Mouse (Mus musculus): ENCODE data around the gene Map3k3. TPM values are rescaled to one million over a fixed set of nuclear protein-coding genes. Genes with fewer than 3 reads are reported as not detected.
"Not testable (repeated sequence)": the region's sequence is repeated elsewhere in the genome, so short reads cannot be mapped to it uniquely, and the experiment has no call there.

The Map3k3 gene
- polyA plus RNA-seq, 1 experiment from 2014 or later, result 4.8 TPM

DNA sequence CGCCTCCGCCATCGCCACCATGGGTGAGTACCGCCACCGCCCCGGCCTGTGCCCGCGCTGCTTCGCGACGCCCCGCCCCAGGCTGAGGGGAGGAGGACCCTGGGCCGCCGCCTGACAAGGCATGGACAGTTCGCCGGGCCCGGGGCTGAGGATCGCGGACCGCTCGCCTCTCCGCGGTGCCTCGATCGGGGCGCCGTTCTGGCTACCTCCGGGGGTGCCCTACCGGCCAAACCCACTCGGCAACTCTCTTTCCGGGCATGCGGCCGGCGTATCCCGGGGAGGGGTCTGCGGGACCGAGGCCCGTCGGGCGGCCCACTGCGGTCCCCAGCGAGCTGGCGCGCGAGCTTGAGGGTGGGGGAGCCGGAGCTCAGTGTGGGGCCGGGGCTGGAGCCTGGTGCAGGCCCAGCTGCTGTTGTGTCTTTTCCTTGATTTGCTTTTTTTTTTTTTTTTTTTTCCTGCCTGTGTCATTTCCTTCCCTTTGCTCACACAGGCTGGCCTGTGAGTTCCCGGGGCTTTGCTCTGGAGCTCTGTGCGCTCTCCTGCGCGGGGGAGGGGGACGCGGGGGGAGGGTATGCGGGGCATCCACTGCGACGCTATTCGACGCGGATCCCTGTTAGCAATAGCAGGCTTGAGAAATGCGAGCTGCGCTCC is 623 bp downstream of the Map3k3 start:
- DNase-seq, result peak; percentile 65
- ATAC-seq (ENCODE audit: low read depth), result peak; percentile 52
- peak overlapping the region; percentile 95 for H3K4me2 ChIP-seq
- H3K4me1 ChIP-seq (replicated peaks), result peaks cover 25% of the 10 kb centered on the region
- no peaks in the 10 kb centered on the region for H3K36me3 ChIP-seq
- H3K27ac ChIP-seq, result peak overlapping the region; percentile 87
- H3K9me3 ChIP-seq (replicated peaks), result no peaks in the 10 kb centered on the region
- peak overlapping the region; percentile 87 for H3K4me3 ChIP-seq (replicated peaks)
- H3K27me3 ChIP-seq, result peaks cover 27% of the 10 kb centered on the region
- H3K9ac ChIP-seq, result peak overlapping the region; percentile 84
- WGBS (ENCODE audit: insufficient replicate concordance), result under 1% methylated on average over 60 of the region's 61 CpGs

DNA sequence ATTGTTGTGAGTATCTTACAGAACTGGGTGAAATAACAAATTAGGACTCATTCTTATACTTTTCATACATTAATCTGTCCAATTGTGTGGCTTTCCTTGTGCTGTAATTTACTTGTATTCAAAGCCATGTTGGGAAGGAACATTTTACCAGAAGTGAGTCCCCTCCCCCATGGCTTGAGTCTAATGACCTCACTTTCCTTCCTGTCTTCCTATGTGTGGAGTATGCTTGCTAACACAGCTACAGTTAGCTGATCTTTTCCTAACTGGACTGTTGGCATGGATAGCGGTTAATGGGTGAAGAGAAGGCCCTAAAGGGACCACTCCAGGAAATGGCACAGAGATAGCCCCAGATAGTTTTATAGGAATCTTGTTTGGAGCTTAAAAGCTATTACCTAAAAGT is 13.8 kb downstream of the Map3k3 start:
- no peaks in the 10 kb centered on the region for H3K9me3 ChIP-seq (replicated peaks)
- H3K27ac ChIP-seq, result no peak overlapping the region; the same call in 1 of the 2 replicates
- no peaks in the 10 kb centered on the region for H3K36me3 ChIP-seq
- H3K9ac ChIP-seq, result no peak overlapping the region
- no peak overlapping the region for H3K4me2 ChIP-seq
- peaks cover 9% of the 10 kb centered on the region for H3K4me1 ChIP-seq (replicated peaks)
- WGBS (ENCODE audit: insufficient replicate concordance), result 28% methylated on average over 1 of the region's 1 CpGs
- H3K27me3 ChIP-seq, result no peaks in the 10 kb centered on the region
- no peak for ATAC-seq (ENCODE audit: low read depth)
- DNase-seq, result no peak
- H3K4me3 ChIP-seq (replicated peaks), result no peak overlapping the region

DNA sequence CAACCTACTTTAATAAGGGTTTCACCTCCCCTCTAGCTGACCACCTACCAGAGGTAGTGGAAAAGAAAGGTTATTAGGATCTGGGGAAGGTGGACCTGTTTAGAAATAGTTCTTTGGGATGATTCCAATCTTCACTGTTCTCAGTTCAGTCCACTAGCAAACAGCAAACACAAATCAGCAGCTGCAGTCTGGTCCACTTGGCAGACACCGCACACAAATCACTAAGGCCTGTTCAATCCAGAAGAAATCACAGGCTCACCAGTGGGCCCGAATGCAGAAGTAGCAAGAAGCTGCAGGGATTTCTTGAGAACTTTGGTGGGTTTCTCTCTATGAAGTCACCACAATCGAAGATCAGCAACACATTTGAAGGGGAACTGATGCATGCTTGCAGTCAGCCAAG is 18.5 kb downstream of the Map3k3 start:
- Histone ChIP-seq H3K9me3 (replicated peaks) (no peaks in the 10 kb centered on the region), H3K9ac (no peak overlapping the region), H3K27me3 (no peaks in the 10 kb centered on the region), H3K4me3 (replicated peaks) (no peak overlapping the region), H3K4me1 (replicated peaks) (peaks cover 9% of the 10 kb centered on the region), H3K27ac (no peak overlapping the region), H3K36me3 (no peaks in the 10 kb centered on the region), H3K4me2 (no peak overlapping the region)
- ATAC-seq (ENCODE audit: low read depth), result no peak
- no peak for DNase-seq
- WGBS (ENCODE audit: insufficient replicate concordance), result 54% methylated on average over 3 of the region's 3 CpGs

DNA sequence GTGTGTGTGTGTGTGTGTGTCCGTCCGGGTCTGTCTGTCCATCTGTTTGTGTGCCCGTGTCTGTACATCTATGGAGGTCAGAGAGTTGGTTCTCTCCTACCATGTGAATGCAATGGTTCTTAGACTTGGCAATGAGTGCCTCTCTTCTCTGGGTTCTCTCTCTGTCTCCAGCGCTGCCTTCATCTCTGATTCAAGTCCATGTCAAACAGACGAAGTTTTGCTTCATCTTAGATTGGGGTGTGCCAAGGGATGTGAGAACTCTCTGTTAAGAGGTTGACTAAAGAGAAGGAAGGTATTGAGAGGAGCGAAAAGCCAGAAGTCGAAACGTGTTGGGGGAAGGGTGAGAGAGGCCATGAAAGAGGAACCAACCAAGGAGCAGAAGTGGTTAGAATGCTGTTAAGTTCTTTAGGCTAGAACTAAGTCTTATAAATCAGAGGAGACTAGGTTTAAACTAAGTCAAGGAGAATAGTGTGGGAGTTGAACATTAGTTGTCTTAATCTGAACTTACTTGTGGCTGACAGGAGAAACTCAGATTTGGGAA is 21.7 kb downstream of the Map3k3 start:
- Histone ChIP-seq H3K36me3 (no peaks in the 10 kb centered on the region), H3K9me3 (replicated peaks) (no peaks in the 10 kb centered on the region), H3K4me2 (no peak overlapping the region), H3K27me3 (no peaks in the 10 kb centered on the region), H3K4me1 (replicated peaks) (no peaks in the 10 kb centered on the region), H3K4me3 (replicated peaks) (no peak overlapping the region), H3K9ac (no peak overlapping the region), H3K27ac (no peak overlapping the region)
- ATAC-seq (ENCODE audit: low read depth), result no peak
- 32% methylated on average over 8 of the region's 8 CpGs for WGBS (ENCODE audit: insufficient replicate concordance)
- no peak for DNase-seq

DNA sequence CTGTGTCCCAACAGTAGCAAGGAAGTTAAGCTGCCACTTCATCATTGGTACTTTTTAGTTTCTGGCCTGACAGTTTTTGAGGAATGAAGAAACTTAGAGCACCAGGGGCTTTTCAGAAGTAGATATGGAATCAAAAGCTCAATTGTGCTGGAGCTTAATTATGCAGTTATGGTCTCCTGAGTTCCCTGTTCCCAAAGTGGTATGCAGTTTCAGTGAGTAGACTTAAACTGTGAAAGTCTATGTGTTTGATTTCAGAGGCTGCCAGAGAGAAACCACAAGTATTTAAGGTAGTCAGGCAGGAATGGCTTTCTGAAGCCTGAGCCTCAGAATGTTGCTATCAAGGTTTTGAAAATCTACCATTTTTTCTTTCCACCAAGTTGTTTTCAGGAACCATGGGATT is 27.3 kb downstream of the Map3k3 start:
- ATAC-seq (ENCODE audit: low read depth) (no peak), DNase-seq (no peak)
- Histone ChIP-seq H3K4me2 (no peak overlapping the region), H3K36me3 (peaks cover 21% of the 10 kb centered on the region), H3K4me3 (replicated peaks) (no peak overlapping the region), H3K9ac (no peak overlapping the region), H3K27me3 (no peaks in the 10 kb centered on the region), H3K9me3 (replicated peaks) (no peaks in the 10 kb centered on the region), H3K27ac (no peak overlapping the region), H3K4me1 (replicated peaks) (no peaks in the 10 kb centered on the region)

DNA sequence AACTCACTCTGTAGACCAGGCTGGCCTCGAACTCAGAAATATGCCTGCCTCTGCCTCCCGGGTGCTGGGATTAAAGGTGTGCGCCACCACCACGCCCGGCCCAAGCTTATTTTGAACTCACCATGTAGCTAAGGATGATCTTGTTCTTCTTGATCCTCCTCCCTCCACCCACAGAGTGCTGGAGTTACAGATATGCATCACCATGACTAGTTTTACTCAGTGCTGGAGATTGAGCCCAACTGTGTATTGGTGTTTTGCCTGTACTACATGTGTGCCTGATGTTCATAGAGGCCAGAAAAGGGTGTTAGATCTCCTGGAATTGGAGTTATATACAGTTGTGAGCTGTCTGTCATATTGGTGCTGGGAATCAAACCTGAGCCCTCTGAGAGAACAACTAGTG is 37.8 kb downstream of the Map3k3 start:
- H3K27me3 ChIP-seq, result no peaks in the 10 kb centered on the region
- no peaks in the 10 kb centered on the region for H3K9me3 ChIP-seq (replicated peaks)
- peaks cover 16% of the 10 kb centered on the region; the same call in 1 of the 2 replicates for H3K36me3 ChIP-seq
- ATAC-seq (ENCODE audit: low read depth), result no peak
- H3K4me2 ChIP-seq, result no peak overlapping the region
- no peak overlapping the region for H3K9ac ChIP-seq
- H3K4me3 ChIP-seq (replicated peaks), result no peak overlapping the region
- H3K4me1 ChIP-seq (replicated peaks), result peaks cover 11% of the 10 kb centered on the region; the same call in 1 of the 2 replicates
- peak overlapping the region; percentile 69 for H3K27ac ChIP-seq
- WGBS (ENCODE audit: insufficient replicate concordance), result 58% methylated on average over 5 of the region's 5 CpGs
- DNase-seq, result no peak

DNA sequence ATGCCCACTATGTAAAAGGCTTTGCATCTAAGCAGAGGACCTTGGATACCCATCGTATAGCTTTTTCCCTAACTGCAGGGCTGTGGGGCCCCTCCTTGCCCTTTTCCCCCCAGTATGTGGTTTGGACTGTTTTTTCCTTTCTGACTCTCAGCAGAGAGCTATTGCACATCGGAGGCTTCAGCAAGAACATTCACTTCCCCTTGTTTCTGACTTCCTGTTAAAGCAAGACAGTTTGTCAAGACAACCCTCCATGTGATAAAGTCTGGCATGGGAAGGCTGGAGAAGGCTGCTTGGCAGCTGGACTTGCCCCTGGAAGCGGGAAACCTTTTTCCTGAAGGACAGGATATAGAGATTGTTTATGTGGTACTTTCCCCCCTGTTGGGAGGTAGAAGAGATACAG is 38.3 kb downstream of the Map3k3 start:
- Histone ChIP-seq H3K4me2 (no peak overlapping the region), H3K9ac (no peak overlapping the region), H3K27me3 (no peaks in the 10 kb centered on the region), H3K36me3 (peaks cover 16% of the 10 kb centered on the region; the same call in 1 of the 2 replicates), H3K4me1 (replicated peaks) (peaks cover 11% of the 10 kb centered on the region; the same call in 1 of the 2 replicates), H3K4me3 (replicated peaks) (no peak overlapping the region), H3K27ac (peak overlapping the region; percentile 69), H3K9me3 (replicated peaks) (no peaks in the 10 kb centered on the region)
- ATAC-seq (ENCODE audit: low read depth) (no peak), DNase-seq (peak; percentile 8)
- 16% methylated on average over 3 of the region's 3 CpGs for WGBS (ENCODE audit: insufficient replicate concordance)

DNA sequence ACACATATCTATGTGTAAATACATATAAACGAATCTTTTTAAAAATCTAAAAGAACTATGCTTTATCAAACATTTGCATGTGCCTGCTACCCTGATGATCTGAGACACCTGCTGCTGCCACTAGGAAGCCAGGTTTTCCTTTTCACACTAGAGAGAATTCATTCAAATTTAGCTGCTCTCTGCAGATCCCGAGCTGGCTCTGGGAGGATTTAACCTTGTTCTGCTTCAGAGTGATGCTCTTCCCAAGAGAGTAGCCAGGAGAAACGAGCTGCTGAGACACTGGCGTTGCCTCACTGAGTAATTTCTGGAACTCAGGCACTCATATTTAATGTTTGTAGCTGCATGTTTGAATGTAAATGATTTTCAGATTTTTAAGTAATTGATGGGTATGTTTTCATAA is 40.4 kb downstream of the Map3k3 start:
- Histone ChIP-seq H3K27me3 (no peaks in the 10 kb centered on the region), H3K27ac (no peak overlapping the region), H3K4me1 (replicated peaks) (peaks cover 20% of the 10 kb centered on the region), H3K4me3 (replicated peaks) (no peak overlapping the region), H3K9ac (no peak overlapping the region), H3K4me2 (no peak overlapping the region), H3K9me3 (replicated peaks) (no peaks in the 10 kb centered on the region), H3K36me3 (0 out of 2 replicates have a peak, but pooled peaks cover 9% of the 10 kb centered on the region)
- WGBS (ENCODE audit: insufficient replicate concordance), result 69% methylated on average over 4 of the region's 4 CpGs
- no peak for DNase-seq
- no peak for ATAC-seq (ENCODE audit: low read depth)

DNA sequence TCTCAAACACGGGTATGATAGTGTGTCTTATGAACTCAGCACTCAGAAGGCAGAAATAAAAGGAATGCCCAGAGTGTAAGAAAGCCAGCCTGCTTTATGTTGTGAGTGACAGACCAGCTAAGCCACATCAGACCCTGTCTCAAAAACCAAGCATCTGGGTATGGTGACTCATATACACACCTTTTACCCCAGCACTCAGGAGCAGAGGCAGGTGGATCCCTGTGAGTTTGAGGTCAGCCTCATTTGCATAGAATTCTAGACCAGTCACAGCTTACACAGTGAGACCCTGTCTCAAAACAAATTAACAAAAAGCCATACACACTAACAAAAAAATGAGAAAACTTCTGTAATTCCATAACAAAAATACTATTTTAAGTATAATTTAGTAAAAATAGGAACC is 41.4 kb downstream of the Map3k3 start:
- H3K27me3 ChIP-seq, result no peaks in the 10 kb centered on the region
- H3K9ac ChIP-seq, result no peak overlapping the region
- H3K4me1 ChIP-seq (replicated peaks), result peaks cover 25% of the 10 kb centered on the region
- no peaks in the 10 kb centered on the region for H3K9me3 ChIP-seq (replicated peaks)
- DNase-seq (no peak), ATAC-seq (ENCODE audit: low read depth) (no peak)
- H3K4me3 ChIP-seq (replicated peaks), result no peak overlapping the region
- H3K36me3 ChIP-seq, result 0 out of 2 replicates have a peak, but pooled peaks cover 7% of the 10 kb centered on the region
- no peak overlapping the region for H3K4me2 ChIP-seq
- H3K27ac ChIP-seq, result no peak overlapping the region
- WGBS (ENCODE audit: insufficient replicate concordance), result 57% methylated on average over 1 of the region's 1 CpGs

DNA sequence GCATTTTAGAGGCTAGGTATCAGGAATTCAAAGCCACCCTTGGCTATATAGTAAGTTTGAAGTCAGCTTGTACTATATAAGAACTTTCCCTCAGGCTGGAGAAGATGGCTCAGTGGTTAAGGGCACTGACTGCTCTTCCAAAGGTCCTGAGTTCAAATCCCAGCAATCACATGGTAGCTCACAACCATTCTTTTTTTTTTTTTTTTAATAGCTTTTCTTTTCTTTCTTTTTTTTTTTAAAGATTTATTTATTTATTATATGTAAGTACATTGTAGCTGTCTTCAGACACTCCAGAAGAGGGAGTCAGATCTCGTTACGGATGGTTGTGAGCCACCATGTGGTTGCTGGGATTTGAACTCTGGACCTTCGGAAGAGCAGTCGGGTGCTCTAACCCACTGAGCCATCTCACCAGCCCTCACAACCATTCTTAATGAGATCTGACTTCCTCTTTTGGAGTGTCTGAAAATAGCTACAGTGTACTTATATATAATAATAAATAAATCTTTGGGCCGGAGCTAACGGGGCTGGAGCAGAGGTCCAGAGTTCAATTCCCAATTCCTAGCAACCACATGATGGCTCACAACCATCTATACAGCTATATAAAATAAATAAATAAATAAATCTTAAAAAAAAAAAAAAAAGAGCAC is 42.4 kb downstream of the Map3k3 start:
- not testable (repeated sequence) for H3K36me3 ChIP-seq, H3K4me2 ChIP-seq
- WGBS (ENCODE audit: insufficient replicate concordance), result 86% methylated on average over 6 of the region's 6 CpGs

DNA sequence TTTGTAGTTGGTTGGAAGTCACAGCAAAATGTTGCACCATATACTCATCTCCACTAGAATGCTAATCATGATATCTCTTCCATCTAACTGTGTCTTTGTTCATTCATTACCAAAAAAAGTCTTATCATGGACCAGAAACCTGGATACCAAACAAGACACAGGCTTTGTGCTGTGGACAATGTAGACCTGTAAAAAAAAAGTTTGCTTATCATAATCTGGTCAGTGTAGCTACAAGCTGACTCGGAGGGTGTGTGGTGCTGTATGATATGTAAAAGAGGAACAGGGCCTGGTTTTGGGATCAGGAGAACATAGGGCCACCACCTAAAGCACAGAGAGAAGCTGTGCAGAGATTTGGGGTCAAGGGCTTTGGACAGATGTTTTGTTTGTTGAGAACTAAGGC is 45.1 kb downstream of the Map3k3 start:
- H3K36me3 ChIP-seq, result 0 out of 2 replicates have a peak, but pooled peaks cover 5% of the 10 kb centered on the region
- H3K27ac ChIP-seq, result no peak overlapping the region
- ATAC-seq (ENCODE audit: low read depth) (peak; percentile 73), DNase-seq (no peak)
- H3K4me2 ChIP-seq, result no peak overlapping the region
- H3K4me3 ChIP-seq (replicated peaks), result no peak overlapping the region
- H3K9ac ChIP-seq, result no peak overlapping the region
- WGBS (ENCODE audit: insufficient replicate concordance), result 20% methylated on average over 1 of the region's 1 CpGs
- H3K4me1 ChIP-seq (replicated peaks), result peaks cover 25% of the 10 kb centered on the region
- no peaks in the 10 kb centered on the region for H3K27me3 ChIP-seq
- no peaks in the 10 kb centered on the region for H3K9me3 ChIP-seq (replicated peaks)

More for the DNA sequence above, 42.4 kb downstream of the Map3k3 start:
- H3K4me1 ChIP-seq (replicated peaks), result peaks cover 23% of the 10 kb centered on the region
- not testable (repeated sequence) for H3K9ac ChIP-seq; H3K27me3 ChIP-seq; H3K9me3 ChIP-seq (replicated peaks); ATAC-seq (ENCODE audit: low read depth); H3K27ac ChIP-seq; DNase-seq; H3K4me3 ChIP-seq (replicated peaks)

Measured in liver, embryonic 13.5 days (tissue).